Mouse (Mus musculus) brown adipose tissue, adult 24 weeks (tissue): ENCODE measurements around the gene Olfml3. TPM values are rescaled to one million over a fixed set of nuclear protein-coding genes. Genes with fewer than 3 reads are reported as not detected.

Source experiments
- H3K27ac ChIP-seq: fragments of 200-500 bp; replicated peaks from 2 replicates; pipeline ENCODE4 v1.5.1; 2012; ENCODE audit warnings: low read depth, mild to moderate bottlenecking, low read length
- H3K4me1 ChIP-seq: fragments of 200-500 bp; 2 replicates; pipeline ENCODE4 v1.6.1; 2012; ENCODE audit warnings: low read length, mixed read lengths; ENCODE audit not compliant: control insufficient read depth, insufficient read depth, insufficient read length
- H3K4me3 ChIP-seq: fragments of 200-500 bp; 2 replicates; pipeline ENCODE4 v1.5.1; 2012; ENCODE audit warnings: low read depth, mild to moderate bottlenecking, low read length, moderate library complexity; ENCODE audit not compliant: insufficient read depth
- polyA plus RNA-seq: library from polyadenylated mRNA; stranded (reverse); fragments of >200 nt; gene quantifications from 2 replicates; pipeline ENCODE4 v1.2.4, GENCODE M21; 2012; ENCODE audit not compliant: missing spikeins, insufficient read depth, insufficient read length

Gene Olfml3
- polyA plus RNA-seq, 1 experiment, result 2.5 TPM

GRCm38 (mm10) chr3:103758456-103758855 lies 20.7 kb upstream of the Olfml3 start:
- Histone ChIP-seq H3K27ac (no peak overlapping the region), H3K4me3 (no peak overlapping the region), H3K4me1 (no peaks in the 10 kb centered on the region)

DNA sequence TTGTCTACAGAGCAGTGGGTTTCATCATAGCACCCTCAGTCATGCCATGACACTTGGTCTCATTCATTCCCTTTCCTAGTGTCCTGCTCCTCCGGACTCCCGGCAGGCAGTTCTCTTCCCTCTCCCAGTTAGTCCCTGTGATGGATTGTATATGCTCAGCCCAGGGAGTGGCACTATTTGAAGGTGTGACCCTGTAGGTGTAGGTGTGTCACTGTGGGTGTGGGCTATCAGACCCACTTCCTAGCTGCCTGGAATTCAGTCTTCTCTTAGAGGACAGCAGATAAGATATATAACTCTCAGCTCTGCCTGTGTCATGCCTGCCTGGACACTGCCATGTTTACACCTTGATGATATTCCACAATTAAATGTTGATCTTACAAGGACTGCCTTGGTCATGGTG lies 19.1 kb upstream of the Olfml3 start:
- Histone ChIP-seq H3K27ac (no peak overlapping the region), H3K4me1 (no peaks in the 10 kb centered on the region), H3K4me3 (no peak overlapping the region)

- no peaks in the 10 kb centered on the region for H3K4me1 ChIP-seq
- no peak overlapping the region for H3K4me3 ChIP-seq
- no peak overlapping the region for H3K27ac ChIP-seq
Observed at GRCm38 (mm10) chr3:103755351-103755750, 17.6 kb upstream of the Olfml3 start.

- H3K27ac ChIP-seq, result no peak overlapping the region
- H3K4me1 ChIP-seq, result no peaks in the 10 kb centered on the region
- H3K4me3 ChIP-seq, result no peak overlapping the region
Observed at GRCm38 (mm10) chr3:103751558-103751957, 13.8 kb upstream of the Olfml3 start.

DNA sequence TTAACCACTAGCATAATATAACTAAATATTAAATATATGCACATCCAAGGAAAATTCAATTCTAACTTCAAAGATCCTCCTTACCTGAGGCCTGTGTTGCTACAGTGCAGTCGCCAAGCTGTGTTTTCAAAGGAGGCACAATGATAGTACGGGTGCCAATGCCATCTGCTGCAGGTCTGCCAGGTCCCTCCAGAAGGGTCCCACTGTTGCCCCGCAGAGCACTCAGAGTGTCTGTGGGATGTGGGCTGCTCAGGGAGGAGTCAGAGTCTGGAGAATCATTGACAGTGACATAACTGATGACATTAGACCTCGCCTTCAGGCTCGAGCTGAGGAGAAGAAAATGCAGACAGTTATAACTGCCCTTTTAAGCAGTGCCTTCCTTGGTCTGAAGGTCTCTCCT lies 8.9 kb upstream of the Olfml3 start:
- Histone ChIP-seq H3K4me3 (no peak overlapping the region), H3K4me1 (no peaks in the 10 kb centered on the region), H3K27ac (no peak overlapping the region)

GRCm38 (mm10) chr3:103745001-103745770 lies 7.4 kb upstream of the Olfml3 start:
- Histone ChIP-seq H3K27ac (no peak overlapping the region), H3K4me1 (no peaks in the 10 kb centered on the region), H3K4me3 (no peak overlapping the region)

- Histone ChIP-seq H3K4me1 (no peaks in the 10 kb centered on the region), H3K4me3 (no peak overlapping the region), H3K27ac (no peak overlapping the region)
Observed at GRCm38 (mm10) chr3:103743208-103743607, 5.4 kb upstream of the Olfml3 start.

DNA sequence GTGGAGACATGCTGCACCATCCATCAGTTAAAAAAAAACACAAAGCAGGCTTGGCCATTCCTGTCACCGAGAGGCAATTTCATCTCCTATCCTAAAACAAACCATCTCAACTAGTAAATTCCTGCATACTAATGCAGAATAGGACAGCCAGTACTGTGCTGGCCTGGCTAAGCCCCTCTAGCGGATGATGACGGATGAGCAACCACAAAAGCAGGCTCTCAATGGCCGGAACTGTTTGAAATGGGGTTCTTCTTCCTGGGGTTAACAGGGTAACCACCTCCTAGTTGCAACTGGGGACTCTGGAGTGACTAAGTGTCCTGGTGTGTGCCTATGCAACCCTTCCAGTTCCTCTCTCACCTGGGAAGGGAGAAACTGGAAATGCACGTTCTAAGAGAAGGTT lies 2.5 kb upstream of the Olfml3 start:
- Histone ChIP-seq H3K4me1 (0 out of 2 replicates have a peak, but pooled peaks cover 2% of the 10 kb centered on the region), H3K4me3 (no peak overlapping the region), H3K27ac (no peak overlapping the region)

DNA sequence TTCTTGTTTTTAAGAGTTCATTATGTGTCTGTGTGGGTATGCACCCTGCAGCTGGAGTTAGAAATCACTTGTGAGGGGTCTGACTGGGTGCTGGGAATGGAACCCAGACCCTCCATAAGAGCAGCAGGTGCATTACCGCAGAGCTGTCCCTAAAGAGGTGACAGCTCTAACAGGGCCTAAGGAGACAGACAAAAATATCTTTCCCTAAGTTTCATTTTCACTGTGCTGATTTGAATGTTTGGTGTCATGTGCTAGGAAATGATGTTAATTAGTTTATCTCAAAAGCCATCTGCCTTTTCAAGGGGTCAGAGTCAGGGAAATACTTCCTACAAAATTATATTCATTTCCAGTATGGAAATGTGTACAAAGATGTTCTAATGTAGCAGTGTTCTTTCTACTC lies 1.5 kb upstream of the Olfml3 start, which contains the start of gene Gm10964:
Gene Gm10964, plus strand, starts transcription at position 38 of the 400 bp plus-strand sequence.
- Histone ChIP-seq H3K27ac (no peak within 1 kb of the TSS), H3K4me1 (0 out of 2 replicates have a peak, but pooled peaks cover 2% of the 10 kb centered on the region), H3K4me3 (peak within 1 kb of the TSS; percentile 40; the same call in 1 of the 2 replicates)

DNA sequence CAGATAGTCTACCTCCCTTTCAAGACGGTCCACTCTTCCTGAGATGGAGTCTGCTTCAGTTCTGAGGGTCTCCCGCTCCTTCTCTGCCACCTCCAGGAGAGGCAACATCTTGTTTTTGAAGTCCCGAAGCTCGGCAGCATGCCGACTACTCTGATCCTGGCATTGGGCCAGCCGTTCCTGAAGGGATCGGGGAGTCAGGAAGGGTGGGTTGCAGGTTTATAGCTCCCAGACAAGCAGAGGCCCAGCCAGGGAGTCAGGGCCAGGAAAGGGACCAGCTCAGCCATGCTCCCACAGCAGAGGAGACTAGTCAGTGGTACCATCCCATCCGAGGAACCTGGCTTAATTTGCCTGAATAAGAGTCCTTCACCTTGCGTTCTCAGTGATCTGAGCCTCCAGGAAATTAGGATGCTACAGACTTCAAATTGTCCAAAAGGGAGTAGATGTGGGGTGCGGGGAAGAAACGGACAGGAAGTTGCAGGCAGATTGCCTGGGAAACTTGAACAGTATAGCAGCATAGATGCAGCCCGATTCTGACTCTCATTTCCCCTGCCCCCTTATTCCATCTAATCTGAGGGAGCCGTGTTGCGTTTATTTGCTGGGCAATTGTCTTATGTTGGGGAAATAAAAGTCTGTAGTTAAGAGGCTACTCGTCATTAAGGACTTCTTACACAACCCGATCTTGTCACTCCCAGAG lies 593 bp downstream of the Olfml3 start:
- 0 out of 2 replicates have a peak, but pooled peaks cover 2% of the 10 kb centered on the region for H3K4me1 ChIP-seq

GRCm38 (mm10) chr3:103735776-103736600 lies 1.8 kb downstream of the Olfml3 start:
- no peak overlapping the region for H3K27ac ChIP-seq

More for the DNA sequence above, 593 bp downstream of the Olfml3 start:
- Histone ChIP-seq H3K27ac (no peak overlapping the region), H3K4me3 (peak overlapping the region; percentile 26; the same call in 1 of the 2 replicates)

DNA sequence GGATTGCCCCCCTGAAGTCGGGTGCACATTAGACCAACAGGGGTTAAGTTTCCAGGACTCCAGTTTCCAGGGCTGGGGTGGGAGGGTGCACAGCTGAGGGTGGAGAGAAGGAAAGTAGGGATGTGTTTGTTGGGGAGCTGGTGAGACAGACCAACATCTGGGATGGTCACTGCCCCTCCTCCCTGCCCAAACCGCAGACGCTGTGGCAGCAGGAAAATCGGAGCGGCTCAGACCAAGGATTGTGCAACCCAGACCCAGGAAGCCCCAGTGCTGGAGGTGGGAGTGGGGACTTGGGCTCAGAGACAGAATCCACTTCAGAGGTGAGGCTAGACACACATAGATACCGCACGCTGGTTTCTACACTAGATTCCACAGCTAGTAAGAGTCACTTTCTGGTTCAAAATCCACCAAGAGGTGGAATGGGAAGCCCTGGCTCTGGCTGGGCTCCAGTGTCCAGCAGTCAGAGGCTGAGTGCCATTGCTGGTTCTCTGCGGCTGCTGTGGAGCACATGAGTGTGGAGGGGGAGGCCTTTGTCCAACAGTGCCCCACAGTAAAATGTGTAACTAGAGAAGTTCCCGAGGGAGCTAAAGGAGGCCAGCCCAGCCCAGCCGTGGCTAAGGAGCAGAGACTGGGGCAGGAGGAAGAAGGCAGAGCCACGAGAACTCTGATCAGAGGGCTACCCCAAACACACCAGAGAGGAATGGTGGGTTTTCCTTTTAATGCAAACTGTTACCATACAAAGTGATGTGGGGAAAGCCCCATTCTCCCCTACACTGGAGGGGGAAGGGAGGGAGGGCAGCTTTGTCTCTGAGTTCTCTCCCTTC lies 2.9 kb downstream of the Olfml3 start:
- Histone ChIP-seq H3K4me1 (0 out of 2 replicates have a peak, but pooled peaks cover 2% of the 10 kb centered on the region), H3K4me3 (no peak overlapping the region), H3K27ac (no peak overlapping the region)

More at GRCm38 (mm10) chr3:103735776-103736600, 1.8 kb downstream of the Olfml3 start:
- H3K4me3 ChIP-seq, result no peak overlapping the region
- 0 out of 2 replicates have a peak, but pooled peaks cover 2% of the 10 kb centered on the region for H3K4me1 ChIP-seq

- Histone ChIP-seq H3K27ac (no peak overlapping the region), H3K4me3 (no peak overlapping the region), H3K4me1 (0 out of 2 replicates have a peak, but pooled peaks cover 2% of the 10 kb centered on the region)
Observed at GRCm38 (mm10) chr3:103733799-103734695, 3.8 kb downstream of the Olfml3 start.
